Mouse (Mus musculus) granulocyte monocyte progenitor cell, adult 5-6 weeks (primary cell): Measurements from ENCODE around the gene Gpa33. TPM values are rescaled to one million over a fixed set of nuclear protein-coding genes. Genes with fewer than 3 reads are reported as not detected.
"Not testable (repeated sequence)": the region's sequence is repeated elsewhere in the genome, so short reads cannot be mapped to it uniquely, and the experiment has no call there.

Experiments
- ATAC-seq: replicated peaks from 2 replicates; pipeline ENCODE4 v1.8.0; 2016; ENCODE audit warnings: mild to moderate bottlenecking, moderate TSS enrichment, inconsistent platforms; ENCODE audit not compliant: poor library complexity, severe bottlenecking
- total RNA-seq, 2 experiments: library from RNA; stranded (forward) in 1 of 2; stranded (reverse) in 1 of 2; fragments of 200-712, 200-1000 nt in 1 of 2; fragments of >200 nt in 1 of 2; fragmentation: Nextera tagmentation in 1 of 2; gene quantifications; 2 replicates each; pipeline ENCODE4 v1.2.3; 2014 to 2017

Gene Gpa33
- total RNA-seq, 2 experiments from 2014 or later: not detected

- no peak for ATAC-seq
These were observed 1.5 kb upstream of the Gpa33 start for GRCm38 (mm10) chr1:166128551-166128950.

- peak; percentile 39 for ATAC-seq
These were observed 2.3 kb downstream of the Gpa33 start for GRCm38 (mm10) chr1:166132367-166132766.

GRCm38 (mm10) chr1:166135091-166135740 is 5.2 kb downstream of the Gpa33 start:
- ATAC-seq: no peak

- ATAC-seq: peak; percentile 56
These were observed 7.4 kb downstream of the Gpa33 start for GRCm38 (mm10) chr1:166137244-166137938.

- ATAC-seq: peak; percentile 91
These were observed 8.1 kb downstream of the Gpa33 start for GRCm38 (mm10) chr1:166138136-166138535.

GRCm38 (mm10) chr1:166139113-166139512 is 9.1 kb downstream of the Gpa33 start:
- no peak for ATAC-seq

- no peak for ATAC-seq
These were observed 9.7 kb downstream of the Gpa33 start for GRCm38 (mm10) chr1:166139620-166140184.

- not testable (repeated sequence) for ATAC-seq
These were observed 11.8 kb downstream of the Gpa33 start for GRCm38 (mm10) chr1:166141868-166142267.

- no peak for ATAC-seq
These were observed 12.3 kb downstream of the Gpa33 start for GRCm38 (mm10) chr1:166142369-166142768.

- ATAC-seq: peak; percentile 75
These were observed 16.6 kb downstream of the Gpa33 start for GRCm38 (mm10) chr1:166146626-166147025.

- no peak for ATAC-seq
These were observed 17.6 kb downstream of the Gpa33 start for GRCm38 (mm10) chr1:166147657-166148056.

GRCm38 (mm10) chr1:166149441-166149840 is 19.4 kb downstream of the Gpa33 start:
- ATAC-seq: peak; percentile 35

GRCm38 (mm10) chr1:166150035-166150434 is 20.0 kb downstream of the Gpa33 start:
- no peak for ATAC-seq

GRCm38 (mm10) chr1:166151341-166151740 is 21.3 kb downstream of the Gpa33 start:
- no peak for ATAC-seq

GRCm38 (mm10) chr1:166152034-166152433 is 22.0 kb downstream of the Gpa33 start:
- ATAC-seq: no peak

- ATAC-seq: peak; percentile 73
These were observed 23.5 kb downstream of the Gpa33 start for GRCm38 (mm10) chr1:166153351-166154120.

GRCm38 (mm10) chr1:166154162-166155112 is 24.4 kb downstream of the Gpa33 start:
- peak; percentile 75 for ATAC-seq

- ATAC-seq: no peak
These were observed 25.1 kb downstream of the Gpa33 start for GRCm38 (mm10) chr1:166155113-166155494.

GRCm38 (mm10) chr1:166157712-166158111 is 27.7 kb downstream of the Gpa33 start:
- no peak for ATAC-seq

- no peak for ATAC-seq
These were observed 28.6 kb downstream of the Gpa33 start for GRCm38 (mm10) chr1:166158664-166159063.
